Mouse (Mus musculus) left cerebral cortex, adult 9 months (tissue): ENCODE measurements around the gene Gab2.

Source experiments
- DNase-seq, 2 experiments: peaks; one replicate each; pipeline ENCODE4 v3.0.0; 2022; ENCODE audit warnings: low spot score in 2 of 2

Gene Gab2

DNA sequence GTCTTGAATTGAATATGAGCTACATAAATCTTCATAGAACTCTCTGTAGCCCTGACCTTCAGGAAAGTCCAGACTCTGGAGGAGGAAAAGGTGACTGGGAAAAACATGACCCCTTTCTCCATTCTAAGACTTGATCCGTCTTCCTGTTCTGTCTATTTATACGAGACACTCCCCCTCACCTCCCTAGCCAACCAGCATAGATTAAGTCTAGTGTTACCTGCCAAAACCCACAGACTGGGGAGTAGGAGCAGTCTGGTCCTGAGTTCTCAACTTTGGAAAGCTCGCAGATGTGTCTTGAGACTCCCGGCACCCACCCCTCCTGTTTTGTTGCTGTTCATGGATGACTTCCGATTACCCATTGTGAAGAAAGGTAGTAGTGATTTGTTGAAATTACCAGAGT, 166.8 kb downstream of the Gab2 start:
- DNase-seq = no peak

DNA sequence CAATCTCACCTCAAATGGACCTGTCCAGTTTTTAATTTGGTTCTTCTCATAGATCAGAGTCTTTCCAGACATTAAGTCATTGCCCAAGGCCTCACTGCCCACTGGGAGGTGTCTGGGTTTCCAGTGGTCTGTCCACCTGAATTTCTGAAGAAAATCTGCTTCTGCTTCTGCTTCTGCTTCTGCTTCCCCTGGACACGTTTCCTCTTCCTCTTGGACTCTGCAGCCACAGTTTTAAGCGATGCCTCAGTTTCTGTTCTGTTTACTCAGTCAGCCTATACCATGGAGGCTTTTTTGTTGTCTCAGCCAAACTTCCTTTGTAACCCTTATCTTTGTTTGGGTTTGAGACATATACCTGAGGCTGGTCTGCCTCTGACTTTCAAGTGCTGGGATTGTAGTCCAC, 170.3 kb downstream of the Gab2 start:
- no peak for DNase-seq

DNA sequence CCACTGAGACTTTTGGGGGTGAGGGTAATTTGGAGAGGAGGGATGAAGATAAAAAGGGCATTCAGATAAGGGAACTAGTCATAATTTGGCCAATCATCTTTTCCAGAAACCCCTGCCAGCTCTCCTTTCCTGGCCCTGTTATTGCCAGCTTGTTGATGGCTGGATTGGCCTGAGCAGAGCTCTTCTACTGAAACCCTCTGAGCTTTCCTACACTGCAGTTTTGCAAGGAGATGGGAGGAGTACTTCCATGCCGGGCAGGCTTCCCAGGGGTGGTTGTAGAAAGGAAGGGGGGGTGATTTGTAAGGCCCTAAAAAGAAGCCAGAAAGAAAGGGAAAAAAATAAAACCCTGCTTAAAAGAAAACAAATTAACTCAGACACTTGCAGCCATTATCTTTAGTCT, 181.2 kb downstream of the Gab2 start:
- DNase-seq = no peak

DNA sequence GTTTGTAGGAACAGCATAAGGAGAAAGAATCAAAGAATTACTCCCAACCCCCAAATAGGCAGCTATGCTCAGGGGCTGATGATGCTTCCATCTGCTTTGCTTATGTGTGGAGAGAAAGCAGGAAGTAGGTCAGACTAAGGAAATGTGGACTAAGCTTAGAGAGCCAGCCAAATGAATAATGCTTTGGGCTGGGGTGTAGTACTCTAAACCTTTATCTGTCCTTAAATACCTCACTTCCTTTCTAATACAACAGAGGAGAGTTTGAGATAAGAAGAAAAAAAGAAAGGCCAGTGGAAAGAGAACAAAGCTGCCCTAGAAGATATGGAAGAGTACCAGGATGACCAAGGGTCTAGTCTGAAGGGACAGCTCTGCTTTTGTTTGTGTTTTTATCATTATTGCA, 189.0 kb downstream of the Gab2 start:
- no peak for DNase-seq

DNA sequence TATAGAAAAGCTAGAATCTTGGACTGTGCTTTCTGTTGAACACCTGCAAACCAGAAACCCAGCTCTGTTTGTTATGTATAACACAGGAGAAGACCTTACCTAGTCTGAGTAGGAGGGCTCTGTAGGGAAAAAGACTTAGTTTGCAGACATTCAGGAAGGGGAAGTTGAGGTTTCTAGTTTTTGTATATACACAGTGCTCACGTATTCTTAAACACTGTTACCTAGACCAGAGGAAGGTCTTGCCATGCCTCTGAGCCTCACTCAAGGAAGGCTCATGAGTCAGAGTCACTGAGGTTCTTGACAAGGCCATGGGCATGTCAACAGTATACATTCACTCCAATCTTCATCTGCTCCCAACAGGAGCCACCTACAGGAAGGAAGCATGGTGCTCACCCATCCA, 189.7 kb downstream of the Gab2 start:
- no peak for DNase-seq

DNA sequence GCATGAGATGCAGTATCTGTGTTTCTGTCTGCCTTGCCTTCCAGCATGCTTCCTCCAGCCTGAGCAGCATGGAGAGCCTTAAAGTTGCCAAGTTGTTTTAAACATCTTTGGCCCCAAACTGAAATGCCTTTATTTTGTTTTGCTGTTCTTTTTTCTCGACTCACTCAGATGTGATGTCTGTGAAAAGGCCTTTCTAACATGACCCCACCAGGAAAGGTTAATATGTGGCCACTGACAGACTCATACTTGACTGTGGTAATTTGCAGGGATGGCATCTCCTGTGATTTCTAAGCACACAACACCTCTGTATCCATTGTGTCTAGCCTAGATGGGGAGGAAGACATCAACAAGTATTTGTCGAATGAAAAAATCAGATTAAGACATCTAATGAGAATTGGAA, 215.6 kb downstream of the Gab2 start:
- DNase-seq = no peak

DNA sequence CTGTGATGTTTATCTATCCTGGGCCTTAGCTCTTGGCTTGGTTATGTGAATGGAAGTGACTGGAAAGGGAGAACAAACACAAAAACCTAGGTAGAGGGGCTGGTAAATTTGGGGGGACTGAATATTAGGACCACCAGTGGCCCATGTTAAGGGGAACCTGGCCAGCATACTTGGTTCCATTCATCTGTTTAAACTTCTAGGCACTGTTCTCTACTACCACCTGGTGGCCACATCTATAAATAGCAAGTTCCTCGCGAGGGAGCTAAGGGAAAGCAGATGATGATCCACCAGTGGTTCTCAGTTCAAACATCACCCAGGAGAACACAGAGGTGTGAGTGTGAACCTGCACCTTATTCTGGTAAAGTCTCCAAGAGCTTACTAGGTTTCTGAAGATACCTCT, 216.1 kb downstream of the Gab2 start:
- DNase-seq = peak in 1 of 2 experiments; percentile 84

DNA sequence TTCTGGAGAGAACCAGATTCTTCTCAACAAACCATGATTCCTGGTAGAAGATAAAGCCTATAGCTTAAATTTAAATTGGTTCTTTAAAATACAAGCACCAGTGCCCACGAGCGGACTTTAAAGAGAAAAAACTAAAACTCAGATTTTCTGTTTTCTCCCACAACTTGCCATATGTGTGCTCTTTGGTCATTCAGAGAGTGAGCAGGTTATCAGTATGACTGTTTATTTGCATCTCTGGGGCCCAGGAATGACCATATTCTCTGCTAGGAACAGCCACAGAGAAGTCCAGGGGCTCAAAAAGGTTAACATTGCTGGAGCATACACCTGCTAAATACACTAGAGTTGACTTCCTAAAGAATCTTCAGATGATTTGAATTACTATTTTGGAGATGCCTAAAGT, 216.9 kb downstream of the Gab2 start:
- no peak for DNase-seq

DNA sequence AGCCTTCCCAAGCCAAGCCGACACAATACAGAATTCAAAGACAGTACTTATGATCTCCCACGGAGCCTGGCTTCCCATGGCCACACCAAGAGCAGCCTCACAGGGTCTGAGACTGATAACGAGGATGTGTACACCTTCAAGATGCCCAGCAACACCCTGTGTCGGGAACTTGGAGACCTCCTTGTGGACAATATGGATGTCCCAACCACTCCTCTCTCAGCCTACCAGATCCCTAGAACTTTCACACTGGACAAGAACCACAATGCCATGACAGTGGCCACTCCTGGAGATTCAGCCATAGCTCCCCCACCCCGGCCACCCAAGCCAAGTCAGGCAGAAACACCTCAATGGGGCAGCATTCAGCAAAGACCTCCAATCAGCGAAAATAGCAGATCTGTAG, 217.6 kb downstream of the Gab2 start:
- no peak for DNase-seq

DNA sequence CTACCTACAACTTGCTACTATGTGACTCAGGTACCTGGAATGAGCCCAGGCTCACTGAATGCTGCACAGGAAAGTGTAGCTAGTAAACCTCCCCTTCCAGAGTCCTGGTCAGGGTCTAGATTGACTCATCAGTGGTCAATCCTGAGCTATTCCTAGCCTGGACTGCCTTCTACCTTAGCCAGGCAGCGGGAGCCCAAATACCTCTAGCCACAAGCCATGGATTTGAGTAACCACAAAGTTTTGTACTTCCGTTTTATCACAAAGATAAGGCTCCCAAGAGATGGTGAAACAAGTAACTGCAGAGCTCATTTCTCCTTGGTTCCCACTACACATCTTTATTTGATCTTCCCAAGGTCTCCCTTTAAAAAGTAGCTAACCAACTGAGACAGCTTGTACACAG, 219.5 kb downstream of the Gab2 start:
- DNase-seq = no peak

DNA sequence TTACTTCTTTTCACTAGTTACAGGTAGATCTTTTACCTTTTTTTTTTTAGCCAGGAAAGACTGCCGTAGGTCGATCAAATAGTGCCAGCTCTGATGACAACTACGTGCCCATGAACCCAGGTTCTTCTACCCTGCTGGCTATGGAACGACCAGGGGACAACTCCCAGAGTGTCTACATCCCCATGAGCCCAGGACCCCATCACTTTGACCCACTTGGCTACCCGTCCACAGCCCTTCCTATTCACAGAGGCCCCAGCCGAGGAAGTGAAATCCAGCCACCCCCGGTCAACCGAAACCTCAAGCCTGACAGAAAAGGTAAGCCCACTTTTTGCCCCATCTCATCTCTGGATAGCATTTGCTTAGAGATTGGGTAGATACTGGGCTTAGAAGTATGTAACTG, 219.9 kb downstream of the Gab2 start:
- DNase-seq = no peak

DNA sequence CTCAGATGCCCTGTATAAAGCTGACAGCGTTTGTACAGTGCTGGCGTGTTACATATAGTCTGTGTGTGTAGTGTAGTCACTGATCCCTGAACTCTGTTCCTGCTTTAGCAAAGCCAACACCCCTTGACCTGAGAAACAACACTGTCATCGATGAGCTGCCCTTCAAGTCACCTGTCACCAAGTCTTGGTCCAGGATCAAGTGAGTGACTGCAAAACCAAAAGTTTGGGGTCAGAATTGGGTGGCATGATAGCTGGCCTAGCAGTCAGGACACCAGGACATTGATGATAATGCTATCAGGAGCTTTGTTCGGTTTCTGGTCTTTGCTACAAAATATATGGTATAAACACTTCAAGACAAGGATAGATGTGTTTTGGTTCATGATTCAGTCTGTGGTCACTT, 220.9 kb downstream of the Gab2 start:
- DNase-seq = no peak

DNA sequence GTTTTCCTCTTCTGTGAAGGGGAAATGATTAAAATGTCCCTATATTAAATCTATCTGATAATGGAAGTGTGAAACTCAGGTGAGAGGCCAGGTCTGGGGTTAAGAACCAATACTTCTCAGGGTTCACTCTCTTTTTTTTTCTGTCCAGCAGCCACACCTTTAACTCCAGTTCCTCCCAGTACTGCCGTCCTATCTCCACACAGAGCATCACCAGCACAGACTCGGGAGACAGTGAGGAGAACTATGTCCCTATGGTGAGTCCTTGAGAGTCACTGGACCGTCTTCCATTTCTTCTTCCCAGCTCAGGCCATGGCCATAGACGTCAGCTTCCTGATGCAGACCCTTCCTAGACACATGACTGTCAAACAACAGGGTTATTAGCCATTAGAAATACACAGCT, 221.5 kb downstream of the Gab2 start:
- no peak for DNase-seq

DNA sequence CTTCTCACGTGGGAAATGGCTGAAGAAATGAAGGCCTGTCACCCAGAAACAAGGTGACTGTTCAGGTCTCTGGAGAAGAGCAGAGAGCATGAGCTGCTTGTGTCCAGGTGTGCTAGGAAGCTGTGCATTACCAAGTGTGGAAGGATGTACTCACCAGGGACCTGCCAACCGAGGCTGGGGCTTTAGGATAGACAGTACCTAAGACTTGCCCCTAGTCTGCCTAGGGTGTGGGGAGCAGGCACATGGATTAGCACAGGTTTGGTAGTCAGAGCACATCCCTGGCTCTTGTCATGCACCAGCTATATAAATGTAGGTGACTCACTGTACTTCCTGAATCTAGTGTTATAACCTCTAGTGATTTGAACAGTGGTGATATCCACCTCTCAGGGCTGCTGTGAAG, 222.2 kb downstream of the Gab2 start:
- DNase-seq = no peak

DNA sequence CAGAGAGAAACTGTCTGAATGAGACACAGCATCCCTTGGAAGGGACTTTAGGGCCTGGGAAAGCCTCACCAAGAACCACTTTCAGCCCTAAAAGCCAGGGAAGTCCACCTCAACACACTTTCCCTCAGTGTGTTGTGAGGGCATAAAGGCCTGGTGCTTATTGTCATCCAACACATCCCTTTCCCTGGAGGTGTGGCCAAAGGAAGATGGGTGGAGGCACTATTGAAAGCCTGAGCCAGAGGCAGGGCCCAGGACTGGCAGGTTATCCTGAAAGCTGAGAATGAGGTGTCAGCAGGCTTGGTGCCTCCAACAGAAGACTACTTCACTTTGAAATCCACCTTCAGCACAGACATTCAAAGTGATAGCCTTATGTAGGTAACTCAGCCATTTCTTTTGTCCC, 223.1 kb downstream of the Gab2 start:
- DNase-seq = no peak

DNA sequence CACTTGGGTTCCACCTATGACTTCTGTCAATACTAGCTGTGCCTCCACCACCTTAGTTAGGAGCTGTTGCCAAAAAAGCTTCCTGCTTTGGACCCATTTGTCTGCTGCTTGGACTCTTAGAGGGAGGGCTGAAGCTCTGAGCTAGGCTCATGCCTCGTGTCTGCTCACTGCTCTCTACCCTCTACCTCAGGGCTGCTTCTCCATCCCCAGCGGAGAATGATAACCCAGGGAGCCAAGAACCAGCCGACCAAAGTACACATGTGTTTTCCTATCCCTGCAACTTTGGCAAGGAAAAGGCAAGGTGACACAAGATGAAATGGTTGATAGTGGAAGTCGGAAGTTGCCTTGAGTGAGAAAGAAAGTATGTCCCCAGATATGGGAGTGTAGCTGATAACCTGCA, 223.8 kb downstream of the Gab2 start:
- DNase-seq = no peak

DNA sequence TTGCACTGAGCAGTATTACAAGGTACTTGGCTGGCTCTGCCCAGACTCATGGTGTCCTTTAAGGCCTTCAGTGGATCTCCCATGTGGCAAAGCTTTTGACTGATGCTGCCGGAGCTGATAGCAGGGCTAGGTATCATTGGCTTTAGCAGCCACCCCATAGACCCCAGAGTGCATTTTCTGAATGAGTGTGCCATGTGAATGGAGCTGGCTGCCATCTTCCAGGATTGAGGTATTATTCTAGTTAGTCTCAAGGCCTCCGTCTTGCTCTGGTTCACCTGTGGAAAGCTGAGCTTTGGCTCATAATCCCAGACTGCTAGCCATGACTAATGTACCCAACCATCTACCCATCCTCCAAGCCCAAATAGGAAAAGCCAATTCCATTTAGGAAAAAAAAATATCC, 225.4 kb downstream of the Gab2 start:
- DNase-seq = no peak

DNA sequence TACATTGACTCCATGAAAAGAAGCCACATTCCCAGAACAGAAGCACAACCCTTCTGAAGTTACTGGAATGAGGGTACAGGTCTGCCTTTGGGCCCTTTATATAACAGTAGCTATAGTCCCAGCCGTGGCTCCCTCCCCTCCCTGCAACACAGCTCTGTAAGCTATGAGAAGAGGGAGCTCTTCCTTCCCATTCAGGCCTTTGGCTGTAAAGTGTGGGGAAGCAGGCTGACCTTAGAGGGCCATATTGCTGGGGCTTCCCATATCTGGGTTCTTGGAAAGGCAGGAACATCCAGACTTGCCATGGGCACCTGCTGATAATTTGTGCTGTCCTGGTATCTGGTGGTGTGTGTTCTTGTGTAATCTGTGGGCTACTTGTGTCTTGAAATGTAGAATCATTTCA, 226.2 kb downstream of the Gab2 start:
- DNase-seq = no peak

DNA sequence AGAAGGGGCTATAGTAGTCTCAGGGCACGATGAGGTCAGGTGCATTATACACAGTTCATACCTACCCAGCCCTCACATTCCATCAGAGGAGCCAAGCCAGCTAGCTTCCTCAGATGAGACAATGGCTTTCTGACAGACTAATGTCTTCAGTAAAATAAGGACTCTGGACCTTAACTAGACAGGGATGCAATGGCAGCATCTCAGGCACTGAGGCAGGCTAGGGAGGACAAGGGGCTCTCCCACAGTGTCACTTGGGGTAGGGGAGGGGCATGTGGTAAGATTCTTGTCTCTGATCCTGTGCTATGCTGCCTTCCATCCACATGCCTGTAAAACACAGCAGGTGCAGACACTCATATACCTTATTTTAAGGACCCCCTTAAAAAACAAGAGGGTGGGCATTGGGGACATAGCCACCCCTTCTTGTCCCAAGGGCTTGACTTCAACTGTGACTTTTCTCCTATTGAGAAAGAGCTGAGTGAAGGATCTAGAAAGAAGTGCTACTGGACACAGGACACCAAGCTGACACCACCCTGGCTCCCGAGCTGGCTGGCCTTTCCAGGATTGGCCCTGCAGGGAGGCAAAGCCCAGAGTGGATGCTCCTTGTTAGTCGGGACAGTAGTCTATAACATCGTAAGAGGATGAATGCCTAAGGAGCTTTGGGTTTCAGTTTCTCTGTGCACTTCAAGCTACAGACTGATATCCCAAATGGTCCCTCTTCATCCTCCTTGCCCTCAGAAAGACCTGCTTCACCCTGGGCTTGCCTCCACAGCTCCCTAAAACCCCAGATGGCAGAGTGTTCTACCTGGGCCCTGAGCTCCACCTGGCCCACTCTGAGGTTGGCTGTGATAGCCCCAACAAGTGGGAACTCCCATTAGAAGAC, 228.3 kb downstream of the Gab2 start:
- DNase-seq = no peak

DNA sequence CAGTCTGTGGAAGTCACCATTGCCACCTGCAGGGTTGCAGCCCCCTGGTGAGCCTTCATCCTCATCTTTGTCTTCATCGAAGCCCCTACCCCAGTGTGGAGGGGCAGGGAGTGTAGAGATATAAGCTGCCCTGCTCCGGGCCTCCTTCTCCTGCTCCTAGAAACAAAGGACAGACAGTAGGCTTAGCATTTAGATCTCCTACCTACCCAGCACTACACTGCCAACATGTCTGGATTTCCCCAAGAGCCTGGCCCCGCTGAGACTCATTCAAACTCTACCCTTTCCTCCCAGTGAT, 228.9 kb downstream of the Gab2 start:
- DNase-seq = no peak

DNA sequence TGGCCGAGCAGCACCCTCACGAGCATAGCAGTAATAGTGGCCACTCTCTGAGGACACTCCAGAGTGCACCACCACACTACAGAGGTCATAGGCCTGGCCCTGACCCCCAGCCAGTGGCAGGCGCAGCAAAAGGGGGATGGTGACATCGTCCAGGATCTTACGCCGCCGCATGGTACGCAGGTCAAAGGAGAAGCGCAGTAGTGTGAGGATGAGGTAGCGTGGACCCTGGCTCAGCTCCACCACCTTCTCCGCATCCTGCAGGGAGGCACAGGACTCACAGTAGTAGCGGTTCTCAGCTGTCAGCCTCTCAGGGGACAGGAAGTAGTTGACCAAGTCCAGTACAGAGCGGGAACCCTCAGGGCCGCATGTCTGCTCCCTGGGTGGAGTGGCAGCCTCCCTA, 230.2 kb downstream of the Gab2 start:
- DNase-seq = no peak

DNA sequence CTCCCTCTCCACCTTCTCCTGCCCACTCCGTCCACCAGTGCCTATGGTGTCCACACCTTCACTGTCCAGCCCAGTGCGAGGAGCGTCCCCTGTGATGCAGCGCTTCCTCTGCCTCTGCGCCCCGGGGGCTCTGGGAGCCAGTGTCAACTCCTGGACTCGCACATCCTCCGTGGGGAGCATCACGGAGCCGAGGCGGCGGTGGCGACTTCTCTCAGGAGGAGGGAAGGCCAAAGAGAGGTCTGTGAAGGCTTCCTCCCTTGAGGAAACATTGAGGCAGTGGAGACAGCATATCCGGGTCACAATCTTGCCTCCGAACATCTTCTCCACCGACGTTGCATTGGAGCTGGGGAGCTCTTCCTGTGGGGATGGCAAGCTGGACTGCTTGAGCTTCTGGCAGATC, 230.8 kb downstream of the Gab2 start:
- DNase-seq = no peak

DNA sequence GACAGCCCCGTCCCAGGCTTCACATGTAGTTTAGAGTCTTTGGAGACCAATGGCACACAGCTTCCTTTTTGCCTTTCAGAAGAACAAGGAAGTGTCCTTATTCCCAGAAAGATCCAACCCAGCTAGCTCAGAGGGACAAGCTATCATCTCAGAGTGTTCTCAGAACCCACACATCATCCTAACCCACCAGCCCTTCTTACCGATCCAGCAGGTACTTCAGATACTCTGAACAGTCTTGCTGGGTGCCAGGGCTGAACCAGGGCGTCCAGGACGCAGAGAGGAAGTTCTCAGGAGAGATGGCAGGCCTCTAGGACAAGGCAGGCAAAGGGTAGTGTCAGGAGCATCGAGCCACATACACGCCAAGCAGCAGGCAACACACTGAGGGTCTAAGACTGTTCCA, 231.5 kb downstream of the Gab2 start:
- DNase-seq = no peak

DNA sequence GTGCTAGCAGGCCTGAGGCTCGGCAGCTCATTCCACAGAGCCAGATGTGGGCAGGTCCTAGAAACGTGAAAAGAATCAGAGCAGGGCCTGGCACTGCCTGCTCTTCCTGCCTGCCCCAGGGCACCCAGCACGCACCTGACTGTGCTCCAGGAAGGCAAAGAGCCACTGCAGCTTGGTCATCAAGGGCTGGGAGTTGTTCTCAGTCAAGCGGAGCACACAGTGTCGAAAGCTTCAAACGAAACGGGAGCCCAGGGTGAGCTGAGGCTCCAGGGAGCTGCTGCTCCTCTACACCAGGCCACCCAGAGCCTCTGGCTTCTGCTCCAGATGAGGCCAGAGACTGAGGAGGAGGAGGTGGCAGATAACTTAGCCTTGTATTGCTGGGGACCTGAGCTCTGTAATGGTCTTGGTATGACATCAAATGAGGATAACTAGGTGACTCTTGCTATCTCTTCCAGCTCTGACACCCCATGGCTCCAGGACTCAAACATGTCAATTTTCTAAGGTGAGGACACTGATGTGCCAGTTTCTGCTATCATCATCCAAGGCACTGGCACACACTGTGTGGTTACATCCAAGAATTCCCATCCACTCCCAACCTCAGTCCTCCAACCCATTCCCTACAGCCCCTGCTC, 232.1 kb downstream of the Gab2 start:
- no peak for DNase-seq
